Mouse (Mus musculus): ENCODE data around the gene Yeats2.
"Not testable (repeated sequence)": the region's sequence is repeated elsewhere in the genome, so short reads cannot be mapped to it uniquely, and the experiment has no call there.

The Yeats2 gene

DNA sequence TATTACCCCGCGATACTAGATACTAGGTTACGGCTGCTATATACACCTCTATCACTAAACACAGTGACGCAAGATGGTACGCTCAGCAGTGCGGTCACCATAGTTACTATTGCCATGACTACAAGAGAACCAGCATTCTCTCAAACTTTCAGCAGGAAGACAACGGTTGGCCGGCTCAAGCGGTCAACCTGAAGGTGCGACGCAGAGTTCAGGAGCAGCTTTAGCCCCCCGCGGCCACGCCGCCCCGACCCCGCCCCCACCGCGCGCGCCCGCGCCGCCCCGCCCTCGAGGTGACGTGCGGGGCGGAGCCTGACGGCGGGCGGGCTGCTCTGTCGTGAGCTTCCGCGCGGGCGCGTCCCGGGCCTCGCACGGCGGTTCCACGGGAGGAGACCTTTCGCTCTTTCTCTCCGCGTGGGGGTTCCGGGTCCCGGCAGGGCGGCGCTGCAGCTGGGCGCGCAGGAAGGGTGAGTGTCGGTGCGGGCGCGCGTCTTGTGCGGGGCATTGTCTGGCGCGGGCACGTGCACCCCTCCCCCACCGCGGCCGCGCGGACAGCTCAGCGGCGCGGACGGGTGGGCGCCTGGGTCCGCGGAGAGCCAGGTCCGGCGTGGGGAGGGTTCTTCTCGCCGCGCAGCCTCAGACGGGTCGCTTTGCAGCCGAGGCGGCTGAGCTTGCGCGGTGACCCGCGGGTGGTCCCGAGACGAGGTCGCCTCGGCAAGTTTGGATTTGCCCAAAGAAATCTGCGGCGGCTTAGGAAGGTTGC lies at the start of gene Yeats2:
Gene Yeats2, plus strand, starts transcription at position 292 of the 760 bp plus-strand sequence.
- Histone ChIP-seq H3K27me3 (ENCODE audit: control insufficient read depth, insufficient read depth, low read length, poor library complexity, severe bottlenecking) (no peaks in the 10 kb centered on the region), H3K36me3 (ENCODE audit: control insufficient read depth, insufficient read depth, low read length, poor library complexity, severe bottlenecking) (no peaks in the 10 kb centered on the region)
- DNase-seq (ENCODE audit: low read depth, low spot score) = peak; percentile 94

DNA sequence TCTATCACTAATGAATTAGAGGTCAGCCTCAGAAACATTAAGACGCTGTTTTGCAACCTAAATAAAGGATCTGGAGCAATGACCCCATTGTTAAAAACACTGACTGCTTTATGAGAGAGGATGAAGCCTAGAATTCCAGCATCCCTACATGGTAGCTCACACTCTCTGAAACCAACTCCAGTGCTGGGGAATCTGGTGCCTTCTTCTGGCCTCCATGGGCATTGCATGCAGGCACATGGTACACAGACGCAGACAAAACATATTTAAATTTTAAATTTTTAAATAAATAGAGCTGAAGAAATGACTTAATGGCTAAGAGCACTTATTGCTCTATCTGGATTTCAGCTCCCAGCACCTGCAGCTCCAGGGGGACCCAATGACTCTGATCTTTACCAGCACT lies 44.9 kb upstream of the Yeats2 start:
- Histone ChIP-seq H3K27me3 (ENCODE audit: control insufficient read depth, insufficient read depth, low read length, poor library complexity, severe bottlenecking) (no peaks in the 10 kb centered on the region), H3K36me3 (ENCODE audit: control insufficient read depth, insufficient read depth, low read length, poor library complexity, severe bottlenecking) (0 out of 2 replicates have a peak, but pooled peaks cover 4% of the 10 kb centered on the region)
- DNase-seq (ENCODE audit: low read depth, low spot score) = peak; percentile 43

DNA sequence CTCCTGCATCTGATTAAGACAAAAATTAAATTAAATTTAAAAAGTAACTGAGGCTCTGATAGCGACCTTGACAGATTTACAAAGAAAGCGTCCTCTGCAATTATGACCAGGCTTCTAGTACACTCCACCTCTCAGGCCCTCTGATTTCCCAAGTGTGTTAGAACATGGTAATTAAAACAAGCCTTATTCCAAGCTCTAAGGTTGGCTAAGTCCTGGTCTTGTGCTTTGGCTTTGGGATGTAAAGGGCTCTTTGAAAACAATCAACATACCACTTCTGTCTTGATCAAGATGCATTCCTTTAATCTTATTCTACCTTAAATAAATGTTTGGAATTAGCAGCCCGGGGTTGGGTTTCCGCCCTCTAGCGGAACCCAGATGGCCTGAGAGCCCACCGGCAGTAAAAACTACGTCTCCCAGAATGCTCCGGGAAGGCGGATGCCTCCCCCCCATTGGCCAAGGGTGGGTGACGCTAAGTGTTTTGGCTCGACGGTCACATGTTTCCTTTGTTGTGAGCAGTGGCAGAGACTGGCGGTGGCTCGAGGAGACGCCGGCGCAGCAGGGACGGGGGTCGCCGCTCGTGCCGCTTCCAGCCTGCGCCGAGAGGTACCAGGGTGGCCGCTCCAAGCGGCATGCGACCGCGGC lies 43.7 kb upstream of the Yeats2 start, which contains the start of gene Klhl24:
Gene Klhl24, plus strand, starts transcription at position 474 of the 642 bp plus-strand sequence.
- no peaks in the 10 kb centered on the region for H3K27me3 ChIP-seq (ENCODE audit: control insufficient read depth, insufficient read depth, low read length, poor library complexity, severe bottlenecking)
- peak; percentile 96 for DNase-seq (ENCODE audit: low read depth, low spot score)
- 0 out of 2 replicates have a peak, but pooled peaks cover 4% of the 10 kb centered on the region for H3K36me3 ChIP-seq (ENCODE audit: control insufficient read depth, insufficient read depth, low read length, poor library complexity, severe bottlenecking)

DNA sequence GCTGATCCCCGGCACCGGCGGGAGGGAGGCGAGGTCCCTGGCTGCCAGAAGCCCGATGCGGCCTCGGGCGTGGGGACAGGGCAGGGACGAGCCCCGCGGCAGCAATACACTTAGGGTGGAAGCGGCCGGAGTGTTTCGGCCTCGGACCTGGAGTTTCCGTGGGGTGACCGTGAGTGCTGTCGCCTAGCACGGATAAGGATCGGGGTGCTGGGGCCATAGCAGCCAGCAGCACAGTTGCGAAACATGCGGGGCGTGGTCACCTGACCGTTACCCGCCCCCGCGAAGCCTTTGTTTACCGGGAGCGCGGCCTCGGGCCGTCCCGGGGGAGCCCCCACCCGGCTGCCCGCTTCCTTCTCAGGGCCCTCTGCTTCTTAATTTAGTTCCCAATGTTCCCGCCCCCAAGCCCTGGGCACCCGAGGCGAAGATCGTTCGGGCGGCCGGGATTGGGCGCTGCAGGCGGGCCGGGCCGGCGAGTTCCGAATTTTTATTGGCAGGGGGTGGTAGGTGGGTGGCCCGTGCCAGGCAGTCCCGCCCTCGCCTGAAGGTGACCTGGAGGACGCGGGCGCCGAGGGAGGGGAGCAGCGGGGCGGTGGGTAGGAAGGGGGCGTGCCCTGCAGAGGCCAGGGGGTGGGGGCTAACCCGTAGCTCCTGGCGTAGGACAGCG lies 43.0 kb upstream of the Yeats2 start:
- H3K27me3 ChIP-seq (ENCODE audit: control insufficient read depth, insufficient read depth, low read length, poor library complexity, severe bottlenecking) = no peaks in the 10 kb centered on the region

DNA sequence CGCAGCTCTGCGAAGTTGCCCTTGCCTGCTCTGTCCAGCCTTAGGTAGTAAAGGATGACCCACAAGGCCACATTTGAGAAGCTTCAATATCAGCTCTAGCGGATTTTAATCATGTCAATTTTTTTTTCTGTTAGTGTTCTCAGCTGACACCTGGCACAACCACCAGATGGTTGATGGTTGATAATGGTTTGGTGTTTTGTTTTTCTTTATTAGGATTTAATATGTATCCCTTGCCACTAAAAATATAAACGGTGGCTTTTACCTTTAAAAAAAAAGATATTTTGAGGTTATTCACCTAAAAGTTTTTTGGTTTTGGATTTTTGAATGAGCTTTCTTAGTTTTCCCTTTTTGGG lies 42.5 kb upstream of the Yeats2 start:
- no peak for DNase-seq (ENCODE audit: low read depth, low spot score)
- Histone ChIP-seq H3K27me3 (ENCODE audit: control insufficient read depth, insufficient read depth, low read length, poor library complexity, severe bottlenecking) (no peaks in the 10 kb centered on the region), H3K36me3 (ENCODE audit: control insufficient read depth, insufficient read depth, low read length, poor library complexity, severe bottlenecking) (peaks cover 6% of the 10 kb centered on the region; the same call in 1 of the 2 replicates)

More for the DNA sequence above, 43.0 kb upstream of the Yeats2 start:
- DNase-seq (ENCODE audit: low read depth, low spot score) = peak; percentile 94
- H3K36me3 ChIP-seq (ENCODE audit: control insufficient read depth, insufficient read depth, low read length, poor library complexity, severe bottlenecking) = 0 out of 2 replicates have a peak, but pooled peaks cover 4% of the 10 kb centered on the region

DNA sequence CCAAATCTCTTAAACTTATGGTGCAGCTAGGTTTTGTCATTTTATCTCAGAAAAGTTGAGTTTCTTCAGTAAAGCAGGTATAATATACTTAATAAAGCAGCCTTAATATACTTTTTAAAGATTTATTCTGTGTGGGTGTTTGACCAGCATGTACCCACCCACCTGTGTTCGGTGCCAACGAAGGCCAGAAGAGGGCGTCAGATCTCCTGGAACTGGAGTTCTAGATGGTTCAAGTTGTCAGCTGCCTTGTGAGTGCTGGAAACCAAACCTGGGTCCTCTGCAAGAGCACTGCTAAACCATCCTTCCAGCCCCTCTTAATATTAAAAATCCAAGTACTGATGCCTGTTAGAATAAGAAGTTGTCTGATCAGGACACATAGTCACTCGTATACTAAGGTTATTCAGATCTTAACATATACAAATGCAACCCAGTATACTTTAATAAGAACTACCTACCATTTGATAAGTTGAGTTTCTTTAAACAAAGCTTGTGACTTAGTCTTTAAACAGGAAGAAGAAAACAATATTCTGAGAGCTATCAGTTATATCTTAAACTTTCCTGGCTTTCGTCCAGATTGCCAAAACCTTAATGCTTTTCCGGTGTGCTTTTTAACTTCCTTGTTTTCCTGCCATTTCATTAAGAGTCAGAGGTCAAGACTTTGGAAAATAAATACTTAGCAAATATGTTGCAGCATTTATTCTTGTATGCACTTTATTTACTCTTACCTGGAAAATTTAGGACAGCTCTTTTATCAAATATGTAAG lies 41.8 kb upstream of the Yeats2 start:
- H3K27me3 ChIP-seq (ENCODE audit: control insufficient read depth, insufficient read depth, low read length, poor library complexity, severe bottlenecking) = no peaks in the 10 kb centered on the region
- peak; percentile 53 for DNase-seq (ENCODE audit: low read depth, low spot score)
- H3K36me3 ChIP-seq (ENCODE audit: control insufficient read depth, insufficient read depth, low read length, poor library complexity, severe bottlenecking) = peaks cover 11% of the 10 kb centered on the region

DNA sequence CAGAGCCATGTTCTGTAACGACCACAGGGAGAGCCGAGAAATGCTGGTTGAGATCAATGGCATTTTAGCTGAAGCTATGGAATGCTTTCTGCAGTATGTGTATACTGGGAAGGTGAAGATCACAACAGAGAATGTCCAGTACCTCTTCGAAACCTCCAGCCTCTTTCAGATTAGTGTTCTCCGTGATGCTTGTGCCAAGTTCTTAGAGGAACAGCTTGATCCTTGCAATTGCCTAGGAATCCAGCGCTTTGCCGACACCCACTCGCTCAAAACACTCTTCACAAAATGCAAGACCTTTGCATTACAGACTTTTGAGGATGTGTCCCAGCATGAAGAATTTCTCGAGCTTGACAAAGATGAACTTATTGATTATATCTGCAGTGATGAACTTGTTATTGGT lies 33.9 kb upstream of the Yeats2 start:
- H3K27me3 ChIP-seq (ENCODE audit: control insufficient read depth, insufficient read depth, low read length, poor library complexity, severe bottlenecking) = no peaks in the 10 kb centered on the region
- peaks cover 27% of the 10 kb centered on the region for H3K36me3 ChIP-seq (ENCODE audit: control insufficient read depth, insufficient read depth, low read length, poor library complexity, severe bottlenecking)
- DNase-seq (ENCODE audit: low read depth, low spot score) = no peak

DNA sequence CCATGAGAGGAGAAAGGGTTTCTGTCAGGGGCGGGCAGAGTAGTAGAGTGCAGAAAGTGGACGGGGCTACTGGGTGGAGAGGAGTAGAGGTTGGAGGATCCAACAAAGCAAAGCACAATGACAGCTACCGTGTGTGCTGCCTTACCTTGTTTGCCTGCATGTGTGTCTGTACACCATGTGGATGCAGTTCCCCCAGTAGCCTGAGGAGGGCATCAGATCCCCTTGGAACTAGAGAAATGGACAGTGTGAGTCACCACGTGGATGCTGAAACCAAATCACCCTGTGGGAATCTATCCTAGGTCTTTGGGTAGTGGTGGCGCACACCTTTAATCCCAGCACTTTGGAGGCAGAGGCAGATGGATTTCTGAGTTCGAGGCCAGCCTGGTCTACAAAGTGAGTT lies 31.9 kb upstream of the Yeats2 start:
- no peaks in the 10 kb centered on the region for H3K27me3 ChIP-seq (ENCODE audit: control insufficient read depth, insufficient read depth, low read length, poor library complexity, severe bottlenecking)
- no peak for DNase-seq (ENCODE audit: low read depth, low spot score)
- H3K36me3 ChIP-seq (ENCODE audit: control insufficient read depth, insufficient read depth, low read length, poor library complexity, severe bottlenecking) = peaks cover 22% of the 10 kb centered on the region

DNA sequence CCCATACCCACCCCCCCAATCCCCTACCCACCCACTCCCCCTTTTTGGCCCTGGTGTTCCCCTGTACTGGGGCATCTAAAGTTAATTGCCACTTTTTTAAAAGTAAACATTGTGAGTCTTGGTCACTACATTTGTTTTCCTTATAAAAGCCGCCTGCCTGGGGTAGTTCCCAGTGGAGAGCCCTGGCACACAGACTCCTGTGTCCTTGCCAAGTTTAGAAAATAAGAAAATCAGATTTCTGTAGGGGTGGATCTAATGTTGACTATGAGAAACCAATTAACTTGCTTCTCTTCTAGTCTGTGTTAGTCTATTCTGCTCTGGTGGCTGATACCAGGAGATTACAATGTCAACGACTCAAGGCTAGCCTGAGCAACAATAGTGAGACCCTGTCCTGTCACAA lies 28.2 kb upstream of the Yeats2 start:
- no peaks in the 10 kb centered on the region for H3K27me3 ChIP-seq (ENCODE audit: control insufficient read depth, insufficient read depth, low read length, poor library complexity, severe bottlenecking)
- peaks cover 34% of the 10 kb centered on the region for H3K36me3 ChIP-seq (ENCODE audit: control insufficient read depth, insufficient read depth, low read length, poor library complexity, severe bottlenecking)
- DNase-seq (ENCODE audit: low read depth, low spot score) = no peak

DNA sequence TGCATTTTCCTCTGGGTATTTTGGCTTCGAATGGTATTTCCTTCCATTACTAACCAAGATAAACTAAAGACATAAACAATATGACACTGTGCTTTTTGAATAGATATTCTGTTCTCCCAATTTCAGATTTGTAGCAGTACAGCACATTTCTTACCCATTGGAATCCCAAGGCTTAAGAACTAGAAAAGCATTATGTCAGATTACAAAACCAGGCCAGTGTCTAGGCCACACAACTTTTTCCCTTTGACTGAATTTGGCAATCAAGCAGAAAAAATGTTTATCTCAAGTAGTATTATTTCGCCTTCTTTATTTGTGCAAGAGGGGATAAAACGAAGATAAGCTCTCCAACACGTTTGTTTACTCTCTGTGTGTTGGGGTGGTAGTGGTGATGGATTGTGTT lies 24.8 kb upstream of the Yeats2 start:
- Histone ChIP-seq H3K27me3 (ENCODE audit: control insufficient read depth, insufficient read depth, low read length, poor library complexity, severe bottlenecking) (no peaks in the 10 kb centered on the region), H3K36me3 (ENCODE audit: control insufficient read depth, insufficient read depth, low read length, poor library complexity, severe bottlenecking) (peaks cover 37% of the 10 kb centered on the region)
- no peak for DNase-seq (ENCODE audit: low read depth, low spot score)

DNA sequence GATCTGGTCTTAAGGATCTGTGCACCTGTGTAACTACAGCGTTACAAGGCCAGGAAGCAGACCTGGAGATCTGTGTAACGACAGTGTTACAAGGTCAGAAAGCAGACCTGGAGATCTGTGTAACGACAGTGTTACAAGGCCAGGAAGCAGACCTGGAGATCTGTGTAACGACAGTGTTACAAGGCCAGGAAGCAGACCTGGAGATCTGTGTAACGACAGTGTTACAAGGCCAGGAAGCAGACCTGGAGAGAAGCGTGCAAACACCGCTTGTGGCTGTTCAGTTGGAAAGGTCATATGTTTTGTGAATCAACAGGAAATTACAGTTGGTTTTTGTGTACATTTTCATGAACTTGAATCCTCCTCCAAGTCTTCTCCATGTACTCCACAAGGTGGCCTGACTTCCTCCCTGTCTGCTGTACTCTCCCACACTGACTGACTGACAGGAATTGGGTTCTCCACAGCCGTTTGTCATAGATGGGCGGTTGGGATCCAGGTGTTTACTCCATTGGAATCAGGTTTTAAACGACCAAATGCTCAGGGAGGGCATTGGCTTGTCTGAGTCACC lies 14.5 kb upstream of the Yeats2 start:
- not testable (repeated sequence) for DNase-seq (ENCODE audit: low read depth, low spot score); H3K27me3 ChIP-seq (ENCODE audit: control insufficient read depth, insufficient read depth, low read length, poor library complexity, severe bottlenecking)
- H3K36me3 ChIP-seq (ENCODE audit: control insufficient read depth, insufficient read depth, low read length, poor library complexity, severe bottlenecking) = peaks cover 16% of the 10 kb centered on the region

DNA sequence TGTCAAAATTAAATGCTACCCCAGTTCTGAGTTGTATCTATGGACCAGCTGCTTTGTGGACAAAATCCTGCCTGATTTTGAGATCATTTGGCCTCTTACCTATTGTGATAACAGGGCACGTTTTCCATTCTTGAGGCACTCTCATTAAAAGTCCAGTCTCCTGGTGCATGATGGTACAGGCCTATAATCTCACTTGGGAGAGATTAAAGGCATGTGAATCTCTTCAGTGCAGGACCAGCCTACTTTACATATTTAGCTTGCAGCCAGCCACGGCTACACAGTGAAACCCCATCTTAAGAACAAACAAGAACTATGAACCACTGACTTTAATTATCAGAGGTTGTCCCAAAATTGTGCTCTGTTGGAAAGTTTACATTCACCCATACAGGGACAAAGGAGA lies 10.5 kb upstream of the Yeats2 start:
- Histone ChIP-seq H3K36me3 (ENCODE audit: control insufficient read depth, insufficient read depth, low read length, poor library complexity, severe bottlenecking) (peaks cover 2% of the 10 kb centered on the region), H3K27me3 (ENCODE audit: control insufficient read depth, insufficient read depth, low read length, poor library complexity, severe bottlenecking) (no peaks in the 10 kb centered on the region)
- DNase-seq (ENCODE audit: low read depth, low spot score) = no peak

DNA sequence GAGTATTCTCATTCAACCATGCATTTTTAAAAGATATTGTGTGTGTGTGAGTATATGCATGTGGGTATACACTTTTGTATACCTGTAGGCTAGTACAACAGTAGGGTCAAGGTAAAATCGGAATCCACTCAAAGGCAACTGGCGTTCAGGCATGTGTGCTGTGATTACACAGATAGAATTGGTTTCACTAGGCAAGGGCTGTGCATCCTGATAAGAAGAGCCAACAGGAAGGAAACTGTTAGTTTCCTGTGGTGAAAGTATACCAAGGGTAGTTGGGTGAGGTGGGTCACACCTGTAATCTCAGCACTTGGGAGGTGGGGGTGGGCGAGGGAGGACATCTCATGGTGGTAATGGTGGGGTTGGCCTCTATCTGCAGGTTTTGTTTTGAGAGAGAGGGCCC lies 3.7 kb downstream of the Yeats2 start:
- no peak for DNase-seq (ENCODE audit: low read depth, low spot score)
- Histone ChIP-seq H3K27me3 (ENCODE audit: control insufficient read depth, insufficient read depth, low read length, poor library complexity, severe bottlenecking) (no peaks in the 10 kb centered on the region), H3K36me3 (ENCODE audit: control insufficient read depth, insufficient read depth, low read length, poor library complexity, severe bottlenecking) (no peaks in the 10 kb centered on the region)

DNA sequence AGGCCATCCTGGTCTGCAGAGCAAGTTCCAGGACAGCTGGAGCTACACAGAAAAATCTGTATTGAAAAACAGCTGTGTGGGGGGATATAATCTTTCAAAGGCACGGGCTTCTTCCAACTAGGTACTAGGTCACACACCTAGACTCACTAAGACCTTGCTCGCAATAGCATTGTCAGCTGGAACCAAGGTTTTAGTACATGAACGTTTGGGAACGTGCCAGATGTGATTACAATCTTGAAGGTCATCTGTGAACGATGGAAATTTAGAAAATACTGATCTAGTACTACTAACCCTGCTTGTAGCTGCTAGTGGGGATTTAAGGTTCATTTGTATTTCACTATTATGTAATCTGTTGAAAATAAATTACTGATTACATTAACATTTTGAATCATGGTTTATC lies 11.1 kb downstream of the Yeats2 start:
- no peaks in the 10 kb centered on the region for H3K36me3 ChIP-seq (ENCODE audit: control insufficient read depth, insufficient read depth, low read length, poor library complexity, severe bottlenecking)
- no peak for DNase-seq (ENCODE audit: low read depth, low spot score)
- H3K27me3 ChIP-seq (ENCODE audit: control insufficient read depth, insufficient read depth, low read length, poor library complexity, severe bottlenecking) = no peaks in the 10 kb centered on the region

Measured in splenic B cell, adult 2 months (primary cell).